Mouse (Mus musculus) hindbrain, embryonic 12.5 days (tissue): ENCODE measurements at regions not wholly inside any gene's neighbourhood (a gene's known extent, or its start where the extent isn't known, plus 50 kb on each side); places are given as distances from the start of the nearest gene placed in this dataset.

Experiments used
- ATAC-seq: fragments of 200-750 bp; cut with Nextera tagmentation; 2 replicates; pipeline ENCODE4 v1.8.0; 2017; ENCODE audit warnings: moderate TSS enrichment; ENCODE audit not compliant: low FRiP score
- H3K27ac ChIP-seq: fragments of 300-500 bp; sonication (generic); 2 replicates; pipeline ENCODE4 v1.5.1; 2016; ENCODE audit warnings: mild to moderate bottlenecking
- H3K27me3 ChIP-seq: fragments of 300-500 bp; sonication (generic); 2 replicates; pipeline ENCODE4 v1.6.1; 2016; ENCODE audit warnings: mild to moderate bottlenecking
- H3K36me3 ChIP-seq: fragments of 300-500 bp; sonication (generic); 2 replicates; pipeline ENCODE4 v1.6.1; 2016; ENCODE audit warnings: mild to moderate bottlenecking
- H3K4me1 ChIP-seq: fragments of 300-500 bp; sonication (generic); 2 replicates; pipeline ENCODE4 v1.6.1; 2016
- H3K4me2 ChIP-seq: fragments of 300-500 bp; sonication (generic); replicated peaks from 2 replicates; pipeline ENCODE4 v1.6.1; 2016; ENCODE audit warnings: mild to moderate bottlenecking
- H3K4me3 ChIP-seq: fragments of 300-500 bp; sonication (generic); 2 replicates; pipeline ENCODE4 v1.5.1; 2016; ENCODE audit warnings: mild to moderate bottlenecking
- H3K9ac ChIP-seq: fragments of 300-500 bp; sonication (generic); 2 replicates; pipeline ENCODE4 v1.6.1; 2016; ENCODE audit warnings: mild to moderate bottlenecking, moderate library complexity
- H3K9me3 ChIP-seq: fragments of 300-500 bp; sonication (generic); replicated peaks from 2 replicates; pipeline ENCODE4 v1.6.1; 2016; ENCODE audit warnings: mild to moderate bottlenecking
- WGBS: fragments of 180-500 bp; shearing (Covaris S2); methylation state at CpG from one replicate; pipeline ENCODE4 v1.1.7; 2016; 5-methylcytosine and 5-hydroxymethylcytosine counted together

DNA sequence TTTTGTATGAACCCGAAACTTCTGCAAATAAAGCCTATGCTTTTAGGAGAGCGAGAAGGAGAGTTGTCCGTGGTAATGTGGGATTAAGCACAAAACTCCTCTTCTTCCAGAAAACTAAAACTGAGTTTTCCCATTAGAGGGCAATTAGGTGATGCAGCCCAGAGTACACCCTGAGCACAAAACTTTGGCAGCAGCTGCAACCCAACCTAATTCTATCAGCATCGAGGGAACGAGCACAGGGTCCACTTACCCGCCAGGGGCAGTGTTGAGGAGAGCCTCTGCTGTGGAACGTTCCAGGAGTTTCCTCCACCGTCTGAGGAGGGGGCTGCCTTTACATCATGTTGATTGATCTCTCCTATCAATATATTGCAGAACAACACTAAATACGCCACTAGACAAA, 285.7 kb downstream of the Gm826 start:
- no peak for ATAC-seq
- 90% methylated on average over 9 of the region's 9 CpGs for WGBS

GRCm38 (mm10) chr2:160046881-160047543, 286.9 kb downstream of the Gm826 start:
- Histone ChIP-seq H3K27me3 (no peaks in the 10 kb centered on the region; the same call in 1 of the 2 replicates), H3K4me3 (no peak overlapping the region), H3K36me3 (no peaks in the 10 kb centered on the region), H3K9ac (no peak overlapping the region), H3K27ac (no peak overlapping the region), H3K4me2 (no peak overlapping the region), H3K4me1 (peaks cover 3% of the 10 kb centered on the region; the same call in 1 of the 2 replicates), H3K9me3 (no peaks in the 10 kb centered on the region)
- WGBS, result 46% methylated on average over 7 of the region's 7 CpGs
- no peak for ATAC-seq

More for the DNA sequence above, 285.7 kb downstream of the Gm826 start:
- Histone ChIP-seq H3K9ac (no peak overlapping the region), H3K27ac (no peak overlapping the region), H3K4me2 (no peak overlapping the region), H3K27me3 (no peaks in the 10 kb centered on the region; the same call in 1 of the 2 replicates), H3K4me1 (peaks cover 3% of the 10 kb centered on the region; the same call in 1 of the 2 replicates), H3K36me3 (no peaks in the 10 kb centered on the region), H3K9me3 (no peaks in the 10 kb centered on the region), H3K4me3 (no peak overlapping the region)

- Histone ChIP-seq H3K9me3 (no peaks in the 10 kb centered on the region), H3K27ac (no peak overlapping the region), H3K36me3 (no peaks in the 10 kb centered on the region), H3K4me2 (no peak overlapping the region), H3K27me3 (no peaks in the 10 kb centered on the region), H3K4me1 (peaks cover 3% of the 10 kb centered on the region; the same call in 1 of the 2 replicates), H3K4me3 (no peak overlapping the region), H3K9ac (no peak overlapping the region)
- ATAC-seq, result no peak
- WGBS, result 83% methylated on average over 4 of the region's 4 CpGs
Observed at GRCm38 (mm10) chr2:160044591-160044990, 289.4 kb downstream of the Gm826 start.

- WGBS, result 96% methylated on average over 2 of the region's 2 CpGs
- ATAC-seq, result no peak
- H3K4me3 ChIP-seq, result no peak overlapping the region
Observed at GRCm38 (mm10) chr2:160044184-160044583, 289.8 kb downstream of the Gm826 start.

GRCm38 (mm10) chr2:160029432-160029831, 304.5 kb downstream of the Gm826 start:
- Histone ChIP-seq H3K27me3 (no peaks in the 10 kb centered on the region), H3K36me3 (no peaks in the 10 kb centered on the region), H3K9ac (no peak overlapping the region), H3K9me3 (no peaks in the 10 kb centered on the region), H3K4me3 (no peak overlapping the region), H3K4me1 (no peaks in the 10 kb centered on the region), H3K4me2 (no peak overlapping the region), H3K27ac (no peak overlapping the region)
- ATAC-seq, result no peak
- WGBS, result 90% methylated on average over 1 of the region's 1 CpGs

More at GRCm38 (mm10) chr2:160044184-160044583, 289.8 kb downstream of the Gm826 start:
- peaks cover 3% of the 10 kb centered on the region; the same call in 1 of the 2 replicates for H3K4me1 ChIP-seq
- H3K27me3 ChIP-seq, result no peaks in the 10 kb centered on the region
- H3K9me3 ChIP-seq, result no peaks in the 10 kb centered on the region
- no peaks in the 10 kb centered on the region for H3K36me3 ChIP-seq
- H3K4me2 ChIP-seq, result no peak overlapping the region
- H3K27ac ChIP-seq, result no peak overlapping the region
- no peak overlapping the region for H3K9ac ChIP-seq

DNA sequence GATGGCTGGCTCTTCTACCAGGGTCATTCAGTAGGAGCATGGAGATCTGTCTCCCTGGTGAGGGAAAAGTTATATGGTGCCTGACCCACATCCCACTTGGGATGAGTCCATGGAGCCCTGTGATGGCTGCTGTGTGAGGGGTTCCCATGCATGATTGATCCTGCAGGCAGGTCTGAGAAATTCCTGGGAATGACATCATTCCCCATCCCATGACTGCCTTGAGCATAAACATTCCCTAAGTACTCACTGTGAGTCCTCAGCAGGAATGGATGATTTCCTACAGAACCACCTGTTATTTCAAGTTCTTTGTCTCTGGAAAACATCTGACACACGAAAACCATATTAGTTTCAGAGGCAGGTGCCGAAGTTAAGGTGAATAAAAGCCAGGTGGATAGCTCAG, 305.5 kb downstream of the Gm826 start:
- H3K4me1 ChIP-seq, result no peaks in the 10 kb centered on the region
- H3K9me3 ChIP-seq, result no peaks in the 10 kb centered on the region
- no peaks in the 10 kb centered on the region for H3K27me3 ChIP-seq
- H3K4me2 ChIP-seq, result no peak overlapping the region
- H3K27ac ChIP-seq, result no peak overlapping the region
- no peak for ATAC-seq
- no peaks in the 10 kb centered on the region for H3K36me3 ChIP-seq
- WGBS, result 73% methylated on average over 2 of the region's 2 CpGs
- H3K4me3 ChIP-seq, result no peak overlapping the region
- H3K9ac ChIP-seq, result no peak overlapping the region

DNA sequence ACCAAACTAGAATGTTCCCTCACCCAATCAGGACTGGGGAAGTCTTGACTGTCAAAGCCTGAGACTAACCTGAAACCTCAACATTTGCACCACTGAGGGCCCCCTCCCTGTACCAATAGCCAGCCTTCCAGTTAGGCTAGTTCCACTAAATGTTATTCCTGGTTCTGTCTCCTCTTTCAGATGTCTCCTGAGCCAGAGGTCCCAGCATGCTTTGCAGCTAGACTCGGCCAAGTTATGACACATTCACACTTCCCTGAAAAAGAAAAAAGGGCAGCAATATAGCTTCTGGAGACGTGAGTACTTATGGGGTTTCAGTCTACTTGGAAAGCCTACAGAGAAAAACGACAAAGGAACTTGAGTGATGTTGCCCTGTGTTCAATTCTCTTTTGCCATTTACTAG, 308.1 kb downstream of the Gm826 start:
- H3K4me2 ChIP-seq, result no peak overlapping the region
- no peaks in the 10 kb centered on the region for H3K36me3 ChIP-seq
- no peaks in the 10 kb centered on the region for H3K4me1 ChIP-seq
- no peaks in the 10 kb centered on the region for H3K27me3 ChIP-seq
- no peak overlapping the region for H3K9ac ChIP-seq
- H3K27ac ChIP-seq, result no peak overlapping the region
- 80% methylated on average over 3 of the region's 3 CpGs for WGBS
- no peaks in the 10 kb centered on the region for H3K9me3 ChIP-seq
- no peak for ATAC-seq
- no peak overlapping the region for H3K4me3 ChIP-seq

GRCm38 (mm10) chr2:160021541-160021940, 312.4 kb downstream of the Gm826 start:
- WGBS, result 76% methylated on average over 4 of the region's 4 CpGs
- H3K9me3 ChIP-seq, result no peaks in the 10 kb centered on the region
- no peak overlapping the region for H3K4me2 ChIP-seq
- H3K36me3 ChIP-seq, result no peaks in the 10 kb centered on the region
- no peaks in the 10 kb centered on the region for H3K27me3 ChIP-seq
- H3K27ac ChIP-seq, result no peak overlapping the region
- H3K4me3 ChIP-seq, result no peak overlapping the region
- H3K9ac ChIP-seq, result no peak overlapping the region
- H3K4me1 ChIP-seq, result peaks cover 5% of the 10 kb centered on the region; the same call in 1 of the 2 replicates
- ATAC-seq, result no peak

DNA sequence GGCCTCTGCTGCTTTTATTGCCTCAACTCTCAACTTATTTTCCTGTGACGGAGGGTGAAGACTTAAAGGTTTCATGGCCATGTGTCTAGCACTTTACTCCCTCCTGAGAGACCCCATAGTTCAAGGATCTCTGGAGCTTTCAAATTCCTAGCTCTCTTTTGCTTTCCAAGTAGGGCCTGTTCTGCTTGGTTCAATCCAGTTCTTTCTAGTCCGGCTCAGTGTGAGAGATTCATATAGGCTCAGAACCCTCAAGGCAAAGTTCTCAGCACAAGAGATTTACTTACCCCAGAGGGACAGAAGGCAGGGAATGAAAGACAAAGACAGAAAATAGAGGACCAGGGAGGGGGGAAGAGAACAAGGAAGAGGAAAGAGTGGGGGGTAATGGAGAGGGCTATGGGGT, 313.1 kb downstream of the Gm826 start:
- Histone ChIP-seq H3K27me3 (no peaks in the 10 kb centered on the region), H3K36me3 (no peaks in the 10 kb centered on the region), H3K27ac (no peak overlapping the region), H3K4me3 (no peak overlapping the region), H3K4me1 (peaks cover 5% of the 10 kb centered on the region; the same call in 1 of the 2 replicates), H3K9ac (no peak overlapping the region), H3K4me2 (no peak overlapping the region), H3K9me3 (no peaks in the 10 kb centered on the region)
- WGBS, result 92% methylated on average over 2 of the region's 2 CpGs
- no peak for ATAC-seq

DNA sequence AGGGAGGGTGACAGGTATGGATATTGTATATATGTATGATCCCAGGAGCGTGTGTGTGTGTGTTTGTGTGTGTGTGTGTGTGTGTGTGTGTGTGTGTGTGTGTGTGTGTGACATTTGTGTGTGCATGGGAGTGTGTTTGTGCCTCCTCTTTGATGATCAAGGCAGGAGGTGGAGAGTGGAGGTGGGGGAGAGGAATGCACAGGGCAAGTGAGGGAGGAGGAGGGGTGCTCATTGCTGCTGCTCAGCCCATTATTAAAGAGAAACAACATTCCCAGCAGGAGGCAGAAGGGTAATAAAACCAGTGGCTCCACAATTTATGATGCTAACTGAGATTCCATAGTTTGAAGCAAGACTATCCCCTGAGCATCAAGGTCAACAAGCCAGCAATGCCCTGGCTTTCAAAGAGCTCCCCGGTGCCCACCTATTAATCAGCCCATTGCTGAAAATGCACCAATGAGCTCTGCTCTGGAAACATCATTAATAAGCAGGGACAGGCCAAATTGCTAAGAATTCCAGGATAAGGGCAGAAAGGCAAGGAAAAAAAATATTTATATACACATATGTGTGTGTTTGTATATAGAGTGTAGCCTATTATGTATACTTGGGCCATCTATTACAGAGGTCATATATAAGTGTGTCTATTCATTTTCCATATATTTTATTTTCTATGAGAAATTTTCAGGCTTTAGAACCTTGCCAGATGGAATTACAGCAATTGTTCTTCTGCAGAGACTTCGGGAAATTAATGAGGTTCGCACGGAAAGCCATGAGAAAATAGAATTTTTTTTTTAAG, 316.7 kb downstream of the Gm826 start:
- H3K36me3 ChIP-seq, result no peaks in the 10 kb centered on the region
- H3K4me3 ChIP-seq, result no peak overlapping the region
- no peaks in the 10 kb centered on the region for H3K9me3 ChIP-seq
- no peak for ATAC-seq
- no peak overlapping the region for H3K9ac ChIP-seq
- peaks cover 5% of the 10 kb centered on the region; the same call in 1 of the 2 replicates for H3K4me1 ChIP-seq
- WGBS, result 66% methylated on average over 5 of the region's 5 CpGs
- no peak overlapping the region for H3K27ac ChIP-seq
- H3K4me2 ChIP-seq, result no peak overlapping the region
- no peaks in the 10 kb centered on the region for H3K27me3 ChIP-seq

DNA sequence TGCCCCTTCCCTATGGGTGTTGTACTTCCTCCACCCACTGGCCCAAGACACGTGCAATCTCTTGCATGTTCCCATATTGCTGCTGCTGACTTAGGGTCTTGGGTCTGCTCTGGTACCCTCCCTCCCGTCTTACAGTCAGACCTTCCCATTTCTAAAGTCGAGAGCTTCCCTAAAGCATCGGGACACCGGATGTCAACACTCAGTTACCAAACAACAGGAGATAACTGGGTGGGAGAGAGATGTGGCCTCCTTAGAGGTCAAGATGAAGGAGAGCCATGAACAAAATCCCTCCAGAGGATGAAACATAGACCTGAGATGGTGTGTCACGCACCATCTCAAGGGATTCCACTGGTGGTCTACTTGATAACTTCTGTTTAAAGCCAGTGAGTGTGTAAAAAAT, 322.5 kb downstream of the Gm826 start:
- Histone ChIP-seq H3K9me3 (no peaks in the 10 kb centered on the region), H3K4me3 (no peak overlapping the region), H3K9ac (no peak overlapping the region), H3K36me3 (no peaks in the 10 kb centered on the region), H3K27me3 (no peaks in the 10 kb centered on the region), H3K4me1 (no peaks in the 10 kb centered on the region), H3K27ac (no peak overlapping the region), H3K4me2 (no peak overlapping the region)
- no peak for ATAC-seq
- 92% methylated on average over 6 of the region's 6 CpGs for WGBS

GRCm38 (mm10) chr2:160002695-160003094, 331.3 kb downstream of the Gm826 start:
- Histone ChIP-seq H3K36me3 (no peaks in the 10 kb centered on the region), H3K4me2 (no peak overlapping the region), H3K4me3 (no peak overlapping the region), H3K9me3 (no peaks in the 10 kb centered on the region), H3K27me3 (no peaks in the 10 kb centered on the region), H3K9ac (no peak overlapping the region), H3K27ac (no peak overlapping the region), H3K4me1 (peaks cover 4% of the 10 kb centered on the region; the same call in 1 of the 2 replicates)
- 83% methylated on average over 3 of the region's 3 CpGs for WGBS
- ATAC-seq, result no peak
